Mouse (Mus musculus) liver, embryonic 12.5 days (tissue): ENCODE measurements around the gene Lcp2. TPM values are rescaled to one million over a fixed set of nuclear protein-coding genes. Genes with fewer than 3 reads are reported as not detected.

Experiments
- ATAC-seq: fragments of 200-750 bp; cut with Nextera tagmentation; 2 replicates; pipeline ENCODE4 v1.8.0; 2017; ENCODE audit warnings: moderate number of reproducible peaks, mild to moderate bottlenecking, moderate library complexity
- H3K27ac ChIP-seq: fragments of 300-500 bp; sonication (generic); 2 replicates; pipeline ENCODE4 v1.5.1; 2016; ENCODE audit warnings: mild to moderate bottlenecking
- H3K27me3 ChIP-seq: fragments of 300-500 bp; sonication (generic); replicated peaks from 2 replicates; pipeline ENCODE4 v1.6.1; 2016; ENCODE audit warnings: mild to moderate bottlenecking, moderate library complexity
- H3K36me3 ChIP-seq: fragments of 300-500 bp; sonication (generic); 2 replicates; pipeline ENCODE4 v1.6.1; 2016; ENCODE audit warnings: mild to moderate bottlenecking, moderate library complexity
- H3K4me1 ChIP-seq: fragments of 300-500 bp; sonication (generic); 2 replicates; pipeline ENCODE4 v1.6.1; 2016
- H3K4me2 ChIP-seq: fragments of 300-500 bp; sonication (generic); 2 replicates; pipeline ENCODE4 v1.6.1; 2016; ENCODE audit warnings: mild to moderate bottlenecking, moderate library complexity
- H3K4me3 ChIP-seq: fragments of 300-500 bp; sonication (generic); 2 replicates; pipeline ENCODE4 v1.5.1; 2016; ENCODE audit warnings: mild to moderate bottlenecking, moderate library complexity
- H3K9ac ChIP-seq: fragments of 300-500 bp; sonication (generic); 2 replicates; pipeline ENCODE4 v1.6.1; 2016; ENCODE audit warnings: mild to moderate bottlenecking, moderate library complexity
- H3K9me3 ChIP-seq: fragments of 300-500 bp; sonication (generic); replicated peaks from 2 replicates; pipeline ENCODE4 v1.6.1; 2016; ENCODE audit warnings: mild to moderate bottlenecking, moderate library complexity
- WGBS: fragments of 180-500 bp; shearing (Covaris S2); methylation state at CpG from one replicate; pipeline ENCODE4 v1.1.7; 2016; ENCODE audit not compliant: insufficient replicate concordance; 5-methylcytosine and 5-hydroxymethylcytosine counted together
- polyA plus RNA-seq: library from polyadenylated mRNA; unstranded; fragments of >200 nt; fragmentation: Nextera tagmentation; extraction: Ambion mirVana; gene quantifications from 2 replicates; pipeline ENCODE4 v1.2.1, GENCODE M21; 2016

The Lcp2 gene
- 10.5 and 11.5 TPM in 2 replicates for polyA plus RNA-seq

DNA sequence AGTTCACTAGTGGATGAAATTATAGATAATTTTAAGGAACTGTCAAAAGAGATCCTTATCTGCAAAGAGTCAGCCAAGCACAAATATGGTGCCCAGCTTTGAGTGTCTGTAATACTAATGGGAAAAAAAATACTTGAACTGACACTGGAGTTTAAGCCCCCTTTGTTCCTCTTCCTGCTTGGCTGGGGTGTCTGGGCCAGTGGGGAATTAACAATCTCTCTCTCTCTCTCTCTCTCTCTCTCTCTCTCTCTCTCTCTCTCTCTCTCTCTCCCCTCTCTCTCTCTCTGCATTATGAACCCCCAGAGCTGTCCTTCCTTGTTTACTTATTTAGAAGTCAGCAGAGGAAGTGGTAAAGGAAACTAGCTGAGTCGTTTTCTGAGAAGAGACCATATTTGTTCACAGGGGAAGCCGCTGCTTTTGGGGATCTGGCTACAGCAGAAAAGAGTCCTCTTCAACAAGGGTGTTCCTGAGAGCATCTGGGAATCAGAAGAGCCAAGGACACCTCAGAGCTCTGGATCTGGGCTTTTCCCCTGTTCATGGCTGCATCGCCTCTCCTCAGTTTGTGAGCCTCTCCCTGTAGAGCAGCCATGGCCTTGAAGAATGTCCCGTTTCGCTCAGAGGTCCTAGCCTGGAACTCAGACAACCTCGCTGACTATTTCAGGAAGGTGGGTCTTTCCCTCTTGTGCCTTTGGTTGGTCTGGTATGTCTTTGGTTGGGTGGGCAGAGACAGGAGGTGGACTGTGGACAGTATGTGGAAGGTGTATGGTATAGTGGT, at the start of gene Lcp2:
Gene Lcp2, plus strand, starts transcription at position 154 of the 775 bp plus-strand sequence.
- ATAC-seq: no peak
- no peaks in the 10 kb centered on the region for H3K36me3 ChIP-seq
- no peaks in the 10 kb centered on the region for H3K27me3 ChIP-seq
- no peaks in the 10 kb centered on the region for H3K9me3 ChIP-seq
- peaks cover 2% of the 10 kb centered on the region; the same call in 1 of the 2 replicates for H3K4me1 ChIP-seq
- H3K4me3 ChIP-seq: peak within 1 kb of the TSS; percentile 30
- no peak within 1 kb of the TSS for H3K9ac ChIP-seq
- no peak within 1 kb of the TSS for H3K27ac ChIP-seq
- peak within 1 kb of the TSS; percentile 2; the same call in 1 of the 2 replicates for H3K4me2 ChIP-seq
- 30% methylated on average over 6 of the region's 6 CpGs for WGBS

DNA sequence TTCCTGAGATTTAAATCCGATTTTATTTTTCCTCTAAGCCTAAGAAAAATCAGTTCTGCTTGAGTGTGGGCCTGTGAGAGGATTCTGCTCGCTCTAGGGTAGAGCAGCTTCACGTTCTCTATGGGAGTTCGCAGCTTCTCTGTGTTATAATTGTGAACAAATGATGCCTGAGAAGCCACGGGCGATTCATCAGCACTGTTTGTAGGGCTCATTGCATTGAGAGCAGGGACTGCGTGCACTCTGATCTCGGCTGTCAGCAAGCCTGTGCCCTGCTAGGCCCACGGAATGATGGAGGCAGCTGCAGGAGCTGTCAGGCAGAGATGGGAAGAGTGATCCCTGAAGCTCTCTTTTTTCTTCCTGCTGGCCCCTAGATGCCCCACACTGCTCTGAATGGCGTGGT, 48.5 kb upstream of the Lcp2 start:
- 63% methylated on average over 10 of the region's 10 CpGs for WGBS
- peaks cover 40% of the 10 kb centered on the region for H3K27me3 ChIP-seq

DNA sequence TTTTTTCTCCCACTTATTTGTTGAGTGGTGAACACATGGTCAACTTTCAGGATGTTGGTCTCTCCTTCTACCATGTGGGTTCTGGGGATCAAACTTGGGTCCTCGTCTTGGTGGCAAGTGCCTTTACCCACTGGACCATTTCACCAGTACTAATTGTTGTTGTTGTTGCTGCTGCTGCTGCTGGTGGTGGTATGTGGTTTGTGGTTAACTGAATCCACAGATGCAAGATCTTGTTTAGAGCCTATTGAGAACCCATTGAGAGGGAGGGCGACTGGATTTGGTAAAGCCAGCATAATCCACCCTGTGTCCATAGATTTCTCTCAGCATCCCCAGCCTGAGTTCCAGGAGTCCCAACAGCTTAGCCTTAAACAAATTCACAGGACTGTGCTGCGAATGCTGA, 46.3 kb upstream of the Lcp2 start:
- H3K27me3 ChIP-seq: peaks cover 19% of the 10 kb centered on the region; the same call in 1 of the 2 replicates
- H3K9ac ChIP-seq: no peak overlapping the region
- no peak for ATAC-seq
- H3K4me2 ChIP-seq: no peak overlapping the region
- 0 out of 2 replicates have a peak, but pooled peaks cover 3% of the 10 kb centered on the region for H3K4me1 ChIP-seq
- H3K36me3 ChIP-seq: no peaks in the 10 kb centered on the region
- no peak overlapping the region for H3K27ac ChIP-seq
- 39% methylated on average over 3 of the region's 3 CpGs for WGBS
- H3K4me3 ChIP-seq: no peak overlapping the region
- no peaks in the 10 kb centered on the region for H3K9me3 ChIP-seq

More for the DNA sequence above, 48.5 kb upstream of the Lcp2 start:
- Histone ChIP-seq H3K4me2 (no peak overlapping the region), H3K4me1 (0 out of 2 replicates have a peak, but pooled peaks cover 3% of the 10 kb centered on the region), H3K4me3 (no peak overlapping the region), H3K9ac (no peak overlapping the region), H3K9me3 (no peaks in the 10 kb centered on the region), H3K36me3 (no peaks in the 10 kb centered on the region), H3K27ac (no peak overlapping the region)
- ATAC-seq: no peak

DNA sequence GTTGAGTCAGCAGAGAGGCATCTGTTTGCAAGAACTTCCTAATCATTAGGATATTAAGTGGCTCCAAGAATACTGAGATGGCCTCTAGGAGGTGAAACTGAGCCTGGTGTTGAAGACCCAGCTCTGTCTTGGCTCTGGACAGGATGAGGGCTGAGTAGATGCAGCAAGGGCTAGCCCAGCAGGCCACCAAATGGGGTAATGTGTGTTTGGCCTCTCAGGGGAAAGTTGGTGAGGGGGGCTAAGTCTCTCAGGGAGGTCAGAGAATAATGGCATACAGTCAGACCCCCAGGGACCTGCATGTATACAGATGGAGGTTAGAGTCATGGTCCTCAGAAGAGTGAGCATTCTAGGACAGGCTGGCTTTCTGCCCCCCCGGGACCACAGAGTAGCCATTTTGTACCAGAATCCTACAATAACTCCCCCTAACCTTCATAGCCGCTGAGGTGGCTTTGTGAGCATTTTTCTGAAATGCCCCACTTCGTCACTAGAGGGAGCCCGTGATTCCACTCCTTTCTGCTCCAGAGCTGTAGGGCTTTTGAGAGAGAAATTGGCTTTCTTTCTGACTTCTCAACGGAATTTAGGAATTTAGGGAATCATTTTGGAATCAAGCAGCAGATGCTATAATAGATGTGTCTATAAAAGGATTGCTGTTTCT, 44.7 kb upstream of the Lcp2 start:
- Histone ChIP-seq H3K9me3 (no peaks in the 10 kb centered on the region), H3K27me3 (peaks cover 16% of the 10 kb centered on the region; the same call in 1 of the 2 replicates), H3K4me3 (no peak overlapping the region), H3K4me1 (0 out of 2 replicates have a peak, but pooled peaks cover 3% of the 10 kb centered on the region), H3K36me3 (no peaks in the 10 kb centered on the region), H3K4me2 (no peak overlapping the region), H3K27ac (no peak overlapping the region), H3K9ac (no peak overlapping the region)
- 7% methylated on average over 5 of the region's 5 CpGs for WGBS
- ATAC-seq: no peak

DNA sequence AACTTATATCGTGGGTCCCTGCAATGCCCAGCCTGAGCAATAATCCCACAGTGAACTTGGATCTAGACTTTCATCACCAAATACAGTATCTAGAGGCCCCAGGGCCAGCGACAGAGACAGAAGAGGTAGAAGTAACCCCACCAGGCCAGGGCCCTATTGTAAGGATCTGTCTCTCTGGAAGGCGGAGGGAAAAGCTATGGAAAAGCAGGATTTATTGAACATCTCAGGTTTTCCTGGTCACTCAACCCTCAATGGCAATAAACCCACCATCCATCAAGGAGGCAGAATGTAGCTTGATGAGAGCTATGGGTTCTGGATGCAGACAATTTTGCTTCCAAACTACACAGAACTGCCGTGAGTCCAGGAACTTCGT, 44.1 kb upstream of the Lcp2 start:
- Histone ChIP-seq H3K9me3 (no peaks in the 10 kb centered on the region), H3K4me2 (no peak overlapping the region), H3K27me3 (peaks cover 16% of the 10 kb centered on the region; the same call in 1 of the 2 replicates), H3K9ac (no peak overlapping the region), H3K4me1 (peaks cover 4% of the 10 kb centered on the region), H3K4me3 (no peak overlapping the region), H3K36me3 (no peaks in the 10 kb centered on the region), H3K27ac (no peak overlapping the region)
- ATAC-seq: no peak
- WGBS: 54% methylated on average over 5 of the region's 5 CpGs

DNA sequence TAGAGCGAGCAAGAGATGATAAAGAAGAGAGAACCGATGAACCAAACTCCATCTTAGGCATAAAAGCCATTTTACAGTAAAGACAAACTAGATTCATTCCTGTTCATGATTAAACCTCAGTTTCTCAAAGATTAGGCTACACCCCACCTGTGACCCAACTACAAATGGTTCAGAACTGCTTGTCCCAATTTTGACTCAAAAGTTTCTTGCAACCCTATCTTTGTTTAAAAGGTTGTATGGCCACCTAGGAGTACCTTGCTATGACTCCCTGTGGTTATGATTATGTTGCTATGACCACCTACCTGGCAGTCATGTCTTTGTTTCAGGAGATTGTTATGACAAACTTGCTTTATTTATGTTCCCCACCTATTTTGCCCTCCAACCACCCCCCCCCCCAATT, 39.1 kb upstream of the Lcp2 start:
- H3K27ac ChIP-seq: no peak overlapping the region
- no peaks in the 10 kb centered on the region for H3K9me3 ChIP-seq
- WGBS: 57% methylated on average over 2 of the region's 2 CpGs
- H3K4me1 ChIP-seq: peaks cover 22% of the 10 kb centered on the region
- no peak overlapping the region for H3K9ac ChIP-seq
- ATAC-seq: no peak
- no peaks in the 10 kb centered on the region for H3K36me3 ChIP-seq
- H3K27me3 ChIP-seq: no peaks in the 10 kb centered on the region
- H3K4me3 ChIP-seq: no peak overlapping the region
- H3K4me2 ChIP-seq: peak overlapping the region; percentile 70; the same call in 1 of the 2 replicates

DNA sequence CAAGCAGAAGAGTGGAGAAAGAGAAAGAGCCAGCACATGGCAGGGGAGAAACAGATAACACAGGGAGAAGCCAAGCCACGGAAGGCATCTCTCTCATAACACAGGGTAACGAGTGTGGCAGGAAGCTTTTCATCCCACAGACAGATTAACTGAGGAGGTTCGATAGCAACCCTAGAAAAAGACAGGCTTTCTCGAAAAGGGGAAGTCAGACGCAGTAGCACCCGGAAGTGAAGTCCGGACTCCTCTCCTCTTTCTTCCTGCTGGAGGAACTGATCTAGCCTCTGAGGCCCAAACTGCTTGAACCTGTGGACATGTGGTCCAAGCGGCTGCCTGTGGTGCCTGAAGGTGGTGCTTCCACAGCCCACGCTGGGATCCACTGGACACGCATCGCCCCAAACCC, 38.5 kb upstream of the Lcp2 start:
- Histone ChIP-seq H3K4me1 (peaks cover 22% of the 10 kb centered on the region), H3K4me3 (peak overlapping the region; percentile 41), H3K27me3 (no peaks in the 10 kb centered on the region), H3K27ac (peak overlapping the region; percentile 72), H3K36me3 (no peaks in the 10 kb centered on the region), H3K4me2 (peak overlapping the region; percentile 70), H3K9ac (peak overlapping the region; percentile 45), H3K9me3 (no peaks in the 10 kb centered on the region)
- ATAC-seq: peak; percentile 40
- WGBS: 21% methylated on average over 11 of the region's 11 CpGs

DNA sequence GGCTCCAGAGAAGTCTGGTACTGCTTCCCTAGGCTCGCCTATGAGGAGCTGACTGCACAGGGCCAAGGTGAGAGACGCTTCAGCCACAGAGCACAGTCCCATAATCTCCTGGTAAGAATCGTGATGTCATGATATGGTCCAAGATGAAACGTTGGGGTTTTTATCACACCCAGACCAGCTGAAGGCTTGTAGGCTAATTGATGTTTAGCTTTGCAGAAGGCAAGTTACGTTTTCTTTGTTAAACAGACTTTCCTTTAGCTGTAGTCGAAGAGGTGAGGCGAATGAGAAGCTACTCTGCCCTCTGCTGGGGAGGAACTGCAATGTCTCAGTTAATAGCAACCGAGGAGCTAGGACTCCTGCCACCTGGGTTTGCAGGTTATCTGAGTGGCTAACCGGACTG, 38.0 kb upstream of the Lcp2 start:
- 8% methylated on average over 9 of the region's 9 CpGs for WGBS
- Histone ChIP-seq H3K4me3 (peak overlapping the region; percentile 41), H3K4me2 (peak overlapping the region; percentile 70), H3K27ac (peak overlapping the region; percentile 72), H3K4me1 (peaks cover 22% of the 10 kb centered on the region), H3K9me3 (no peaks in the 10 kb centered on the region), H3K27me3 (no peaks in the 10 kb centered on the region), H3K36me3 (no peaks in the 10 kb centered on the region), H3K9ac (peak overlapping the region; percentile 45)
- ATAC-seq: peak; percentile 65

DNA sequence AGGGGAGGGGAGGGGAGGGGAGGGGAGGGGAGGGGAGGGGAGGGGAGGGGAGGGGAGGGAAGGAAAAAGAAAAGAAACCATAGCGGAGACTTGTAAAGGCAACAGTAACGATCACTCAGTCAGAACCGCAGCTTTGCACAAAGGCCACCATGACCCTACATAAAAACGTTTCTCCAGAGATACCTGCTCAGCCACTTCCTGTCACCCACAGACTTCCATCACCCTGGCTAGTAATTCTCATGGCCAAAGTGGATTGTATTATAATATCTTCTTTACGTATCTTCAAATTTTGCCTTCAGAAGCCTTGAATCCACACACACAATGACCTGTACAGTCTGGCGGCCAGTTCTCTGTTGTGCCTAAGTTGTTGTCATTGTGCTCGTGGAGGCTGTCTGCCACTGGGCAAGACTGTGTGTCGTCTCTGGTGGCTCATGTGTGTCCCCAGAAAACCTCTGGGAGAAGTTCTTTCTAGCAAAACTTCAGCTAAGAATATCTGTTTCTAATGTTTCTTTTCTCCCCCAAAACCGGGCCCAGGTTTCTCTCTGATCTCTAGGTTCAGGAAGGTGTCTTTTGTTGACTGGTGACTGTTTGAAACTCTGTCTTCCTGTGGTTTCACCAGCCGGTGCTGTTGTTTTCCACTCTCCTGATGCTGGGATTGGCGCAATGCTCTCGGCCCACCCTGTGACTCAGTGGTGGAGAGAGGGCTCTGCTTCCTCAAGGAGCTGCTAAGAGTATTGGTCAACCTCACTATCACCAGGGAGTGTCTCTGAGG, 37.2 kb upstream of the Lcp2 start:
- Histone ChIP-seq H3K27ac (no peak overlapping the region), H3K27me3 (no peaks in the 10 kb centered on the region), H3K4me3 (no peak overlapping the region), H3K36me3 (no peaks in the 10 kb centered on the region), H3K4me1 (peaks cover 22% of the 10 kb centered on the region), H3K9ac (no peak overlapping the region), H3K4me2 (no peak overlapping the region), H3K9me3 (no peaks in the 10 kb centered on the region)
- 51% methylated on average over 10 of the region's 12 CpGs for WGBS
- no peak for ATAC-seq

DNA sequence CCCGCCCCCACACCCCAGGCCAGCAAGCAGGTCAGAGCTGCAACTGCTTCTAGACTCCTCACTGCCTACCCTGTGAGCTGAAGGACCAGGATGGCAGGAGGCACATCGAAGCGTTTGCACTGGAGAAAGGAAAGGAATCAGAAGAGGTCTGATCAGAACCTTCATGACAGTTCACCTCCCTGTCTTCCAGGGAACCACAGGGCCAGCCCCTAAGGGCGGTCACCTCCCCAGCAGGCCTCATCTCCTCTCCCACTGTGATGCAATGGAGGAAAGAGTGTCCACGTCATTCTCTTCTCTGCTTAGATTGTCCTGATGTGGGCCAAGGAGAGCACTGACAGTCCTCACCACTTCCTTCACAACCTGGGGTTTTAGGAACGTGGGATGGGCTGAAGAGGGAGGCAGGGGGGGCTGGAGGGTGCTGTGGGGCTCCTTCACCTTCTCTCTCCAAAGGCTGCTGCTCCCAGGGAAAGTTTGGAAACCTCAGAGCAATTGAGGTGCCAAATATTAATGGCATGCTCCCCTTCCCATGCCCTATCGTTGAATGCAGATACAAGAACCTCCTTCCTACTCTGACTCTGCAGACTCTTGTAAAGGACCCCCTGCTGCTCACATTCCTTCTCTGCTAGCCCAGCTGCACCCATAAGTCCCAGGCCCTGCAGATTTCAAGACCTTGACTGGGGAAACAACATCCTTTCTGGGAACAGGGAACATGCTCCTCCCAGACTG, 36.4 kb upstream of the Lcp2 start:
- H3K27ac ChIP-seq: peak overlapping the region; percentile 26; the same call in 1 of the 2 replicates

DNA sequence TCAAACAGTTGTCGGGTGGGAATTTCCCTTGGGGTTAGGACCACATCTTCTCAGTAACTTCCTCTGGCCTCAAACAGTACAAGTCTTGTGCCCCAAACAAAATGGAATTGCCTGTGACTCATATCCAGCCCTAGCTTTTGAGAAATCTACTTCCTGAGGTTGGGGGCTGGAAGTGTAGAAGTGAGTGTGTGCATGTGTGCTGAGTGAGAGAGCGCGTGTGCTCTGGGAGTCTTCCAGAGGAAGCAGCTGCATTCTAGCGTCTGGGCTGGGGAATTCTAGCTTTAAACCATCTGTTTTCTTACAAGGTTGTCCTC, 35.9 kb upstream of the Lcp2 start:
- H3K9me3 ChIP-seq: no peaks in the 10 kb centered on the region
- no peaks in the 10 kb centered on the region for H3K27me3 ChIP-seq
- WGBS: 52% methylated on average over 4 of the region's 4 CpGs
- peak; percentile 16; the same call in 1 of the 2 replicates for ATAC-seq
- no peaks in the 10 kb centered on the region for H3K36me3 ChIP-seq
- H3K4me1 ChIP-seq: peaks cover 22% of the 10 kb centered on the region
- H3K9ac ChIP-seq: no peak overlapping the region
- no peak overlapping the region for H3K4me3 ChIP-seq
- peak overlapping the region; percentile 26; the same call in 1 of the 2 replicates for H3K27ac ChIP-seq
- H3K4me2 ChIP-seq: no peak overlapping the region

More for the DNA sequence above, 36.4 kb upstream of the Lcp2 start:
- Histone ChIP-seq H3K4me3 (no peak overlapping the region), H3K27me3 (no peaks in the 10 kb centered on the region), H3K36me3 (no peaks in the 10 kb centered on the region), H3K9me3 (no peaks in the 10 kb centered on the region), H3K9ac (no peak overlapping the region), H3K4me2 (no peak overlapping the region), H3K4me1 (peaks cover 22% of the 10 kb centered on the region)
- ATAC-seq: peak; percentile 13; the same call in 1 of the 2 replicates
- 43% methylated on average over 7 of the region's 7 CpGs for WGBS
